Mouse (Mus musculus) liver, embryonic 18 days (tissue): ENCODE data around the gene Rspry1. TPM values are rescaled to one million over a fixed set of nuclear protein-coding genes. Genes with fewer than 3 reads are reported as not detected.

ENCODE experiments used
- polyA plus RNA-seq: library from polyadenylated mRNA; depleted of rRNA; stranded (reverse); fragments of >200 nt; gene quantifications from 2 replicates; pipeline ENCODE4 v1.2.3, GENCODE M21; 2012; rRNA removed

The Rspry1 gene
- polyA plus RNA-seq, result 5.2 TPM in 2 replicates

DNA sequence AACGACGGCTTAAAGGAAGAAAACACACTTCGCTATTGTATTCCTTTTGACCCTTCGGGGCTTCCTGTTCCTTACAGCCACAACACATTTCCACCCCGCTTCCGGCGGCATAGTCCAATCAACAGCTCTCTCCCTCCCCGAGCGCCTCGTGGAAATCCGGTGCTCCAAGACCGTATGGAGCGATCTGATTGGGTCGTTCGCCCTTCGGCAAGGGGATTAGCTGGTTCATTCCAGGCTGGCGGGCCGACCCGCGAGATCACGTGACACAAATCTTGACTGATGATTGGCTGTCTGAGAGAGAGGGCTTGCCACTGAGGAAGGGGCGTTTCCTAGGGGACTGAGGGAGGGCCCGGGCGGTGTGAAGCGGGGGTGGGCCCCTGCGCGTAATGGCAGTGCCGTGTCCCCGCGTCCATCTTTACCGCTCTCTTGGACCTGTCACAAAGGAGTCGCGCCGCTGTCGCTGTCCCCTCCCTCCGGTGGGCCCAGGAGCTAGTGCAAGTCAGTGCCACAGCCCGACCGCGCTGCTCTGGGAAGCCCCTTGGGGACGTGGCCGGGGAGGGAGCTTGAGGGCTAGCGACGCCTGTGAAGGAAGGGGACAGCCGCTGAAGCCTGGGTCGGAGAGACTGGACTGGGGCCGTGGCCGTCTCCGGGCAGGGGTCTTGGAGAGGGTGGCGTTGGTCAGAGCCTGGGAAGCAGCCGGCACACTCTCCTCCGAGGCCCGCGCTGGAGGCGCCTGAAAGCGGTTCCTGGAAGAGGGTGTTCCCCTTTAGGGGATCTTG, at the start of gene Rspry1, which contains the start of gene Fam192a:
Rspry1 (plus strand) TSS at position 331 of the 779 bp plus-strand sequence.
Fam192a (minus strand) TSS at position 391 of the 779 bp plus-strand sequence.

DNA sequence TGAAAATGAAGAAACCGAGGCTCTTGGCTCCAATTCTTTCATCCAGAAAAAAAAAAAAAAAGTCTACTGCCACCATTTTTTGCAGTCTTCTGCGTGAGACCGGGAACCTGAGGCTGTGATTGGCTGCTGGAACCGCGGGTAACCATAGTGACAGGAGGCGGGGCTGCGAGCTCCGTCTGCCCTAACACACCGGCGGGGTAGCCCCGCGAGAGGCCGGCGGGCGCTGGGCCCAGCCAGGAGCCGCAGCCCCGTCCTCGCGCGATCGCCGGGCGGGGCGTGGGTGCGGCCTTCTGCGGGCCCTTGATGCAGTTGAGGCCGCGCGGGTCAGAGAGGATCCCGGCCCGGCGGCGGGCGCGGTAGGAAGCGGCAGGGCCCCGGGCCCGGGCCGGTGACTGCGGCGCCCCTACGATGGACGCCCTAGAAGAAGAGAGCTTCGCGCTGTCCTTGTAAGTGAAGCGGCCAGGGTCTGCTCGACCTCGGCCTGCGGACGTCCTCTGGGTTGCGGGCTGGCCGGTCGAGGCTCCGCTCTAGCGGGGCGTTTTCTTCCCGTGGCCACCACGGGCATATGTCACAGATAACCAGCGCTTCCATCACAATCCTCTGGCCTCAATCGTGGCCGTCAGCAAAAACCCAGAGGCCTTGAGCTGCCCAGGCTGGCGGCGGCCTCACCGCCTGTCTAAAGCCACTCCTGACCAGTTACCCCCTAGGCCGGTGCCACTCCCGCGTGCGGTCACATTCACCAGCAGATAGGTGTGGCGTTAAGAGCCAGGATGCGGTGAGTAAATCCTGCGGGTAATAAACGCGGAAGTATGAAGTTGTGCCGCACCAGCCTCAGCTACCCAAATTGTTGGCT, 64.9 kb downstream of the Rspry1 start, which contains the start of gene Arl2bp:
Arl2bp (plus strand) TSS at position 145 of the 853 bp plus-strand sequence.

DNA sequence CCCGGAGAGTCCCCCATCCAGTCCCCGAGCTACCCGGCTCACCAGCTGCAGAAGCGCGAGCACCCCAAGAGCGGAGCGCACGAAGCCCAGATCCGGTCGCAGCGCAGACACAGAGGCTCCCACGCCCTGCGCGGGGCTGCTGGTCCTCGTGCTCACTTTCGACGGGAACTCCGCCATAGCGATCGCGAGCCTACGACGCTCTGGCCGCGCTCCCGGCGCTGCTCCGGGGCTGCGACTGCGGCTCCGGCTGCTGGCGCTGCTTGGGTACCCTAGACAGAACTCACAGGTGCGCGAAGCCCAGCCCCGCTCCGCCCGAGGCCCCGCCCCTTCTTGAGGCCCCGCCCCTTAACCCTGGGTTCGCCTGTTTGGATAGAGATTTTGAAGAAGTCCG, 94.3 kb downstream of the Rspry1 start, which contains the start of gene Pllp:
Pllp (minus strand) TSS at position 285 of the 391 bp plus-strand sequence.

Other genes with a start within 250 kb of the Rspry1 start
- gene Herpud1, start 215.5 kb upstream of the Rspry1 start, polyA plus RNA-seq, result 225 and 236 TPM in 2 replicates
- 1.5 and 2.5 TPM in 2 replicates for gene Nlrc5, start 167.6 kb upstream of the Rspry1 start, polyA plus RNA-seq
- gene Cpne2, start 68.9 kb upstream of the Rspry1 start, polyA plus RNA-seq, result 5.0 TPM in 2 replicates
- gene Fam192a, start 60 bp downstream of the Rspry1 start, polyA plus RNA-seq, result 12.8 and 14.2 TPM in 2 replicates
- 13.0 and 13.5 TPM in 2 replicates for gene Arl2bp, start 64.7 kb downstream of the Rspry1 start, polyA plus RNA-seq
- 1.3 and 1.9 TPM in 2 replicates for gene Pllp, start 94.3 kb downstream of the Rspry1 start, polyA plus RNA-seq
- gene Ccl22, start 143.7 kb downstream of the Rspry1 start, polyA plus RNA-seq, result 0.13 and 0.20 TPM in 2 replicates
- 0.71 and 0.73 TPM in 2 replicates for gene Cx3cl1, start 170.1 kb downstream of the Rspry1 start, polyA plus RNA-seq
- gene Ccl17, start 208.5 kb downstream of the Rspry1 start, polyA plus RNA-seq, result 0.10 TPM in 1 of 2 replicates, not detected in the other
- gene Coq9, start 236.4 kb downstream of the Rspry1 start, polyA plus RNA-seq, result 65.0 and 70.7 TPM in 2 replicates
- 14.2 and 14.9 TPM in 2 replicates for gene Ciapin1, start 236.4 kb downstream of the Rspry1 start, polyA plus RNA-seq